Mouse (Mus musculus) testis, adult 2 months (tissue): Measurements from ENCODE around the gene Axl.

Experiments used
- CTCF ChIP-seq: fragments of 200-500 bp; IDR thresholded peaks from 2 replicates; pipeline ENCODE4 v1.5.1; 2012; ENCODE audit warnings: low read depth, mild to moderate bottlenecking, inconsistent platforms, low read length, moderate library complexity; ENCODE audit not compliant: control insufficient read depth, insufficient read depth, insufficient replicate concordance
- POLR2A ChIP-seq: fragments of 200-500 bp; IDR thresholded peaks from 2 replicates; pipeline ENCODE4 v1.6.1; 2012; ENCODE audit warnings: low read depth, mild to moderate bottlenecking, inconsistent platforms, low read length, moderate library complexity; ENCODE audit not compliant: control insufficient read depth

- TF ChIP-seq CTCF = no peak
- TF ChIP-seq POLR2A = no peak
These were observed 80.8 kb downstream of the Axl start for GRCm38 (mm10) chr7:25707581-25708292.
